Mouse (Mus musculus) liver, adult 2 months (tissue): ENCODE results near the gene Hoxd9. TPM values are rescaled to one million over a fixed set of nuclear protein-coding genes. Genes with fewer than 3 reads are reported as not detected.

Experiments
- DNase-seq: peaks from one replicate; pipeline ENCODE4 v3.0.0-alpha.2; 2011; ENCODE audit warnings: low read depth, low spot score; ENCODE audit errors: extremely low read depth
- H3K27ac ChIP-seq: fragments of 200-500 bp; replicated peaks from 2 replicates; pipeline ENCODE4 v1.5.1; 2012; ENCODE audit warnings: low read depth, mild to moderate bottlenecking, control low read depth, inconsistent platforms, low read length; ENCODE audit not compliant: insufficient read depth
- H3K27me3 ChIP-seq: fragments of 200-500 bp; 2 replicates; pipeline ENCODE4 v1.6.1; 2012; ENCODE audit warnings: mild to moderate bottlenecking, moderate library complexity, low read length, inconsistent platforms; ENCODE audit not compliant: control insufficient read depth, insufficient read depth
- H3K36me3 ChIP-seq: fragments of 200-500 bp; 2 replicates; pipeline ENCODE4 v1.6.1; 2012; ENCODE audit warnings: low read length, inconsistent platforms; ENCODE audit not compliant: control insufficient read depth, insufficient read depth
- H3K4me1 ChIP-seq: fragments of 200-500 bp; 2 replicates; pipeline ENCODE4 v1.6.1; 2011; ENCODE audit warnings: low read length; ENCODE audit not compliant: control insufficient read depth, insufficient read depth
- H3K4me3 ChIP-seq: fragments of 200-500 bp; 2 replicates; pipeline ENCODE4 v1.5.1; 2011; ENCODE audit warnings: low read depth, mild to moderate bottlenecking, control low read depth, low read length, moderate library complexity; ENCODE audit not compliant: insufficient read depth
- H3K79me2 ChIP-seq: fragments of 200-500 bp; 2 replicates; pipeline ENCODE4 v1.6.1; 2012; ENCODE audit warnings: inconsistent platforms, mild to moderate bottlenecking, low read length, moderate library complexity; ENCODE audit not compliant: control insufficient read depth, insufficient read depth
- H3K9ac ChIP-seq: fragments of 200-500 bp; 2 replicates; pipeline ENCODE4 v1.6.1; 2012; ENCODE audit warnings: low read depth, mild to moderate bottlenecking, control low read depth, inconsistent platforms, low read length
- CTCF ChIP-seq: fragments of 200-500 bp; IDR thresholded peaks from 2 replicates; pipeline ENCODE4 v1.5.1; 2011; ENCODE audit warnings: low read depth, low read length, control low read depth
- POLR2A ChIP-seq: fragments of 200-500 bp; IDR thresholded peaks from 2 replicates; pipeline ENCODE4 v1.6.1; 2011; ENCODE audit warnings: low read length, control low read depth; ENCODE audit not compliant: insufficient read depth; ENCODE audit errors: extremely low read depth
- WGBS: fragments of 180-500 bp; shearing (Covaris S2); methylation state at CpG from one replicate; pipeline ENCODE4 v1.1.7; 2018; 5-methylcytosine and 5-hydroxymethylcytosine counted together
- polyA plus RNA-seq: library from polyadenylated mRNA; depleted of rRNA; stranded (reverse); fragments of >200 nt; gene quantifications from 2 replicates; pipeline ENCODE4 v1.2.3, GENCODE M21; 2012
- total RNA-seq: library from RNA; depleted of rRNA; stranded (reverse); fragments of >200 nt; gene quantifications from 2 replicates; pipeline ENCODE4 v1.2.3, GENCODE M21; 2014

The Hoxd9 gene
- total and polyA plus RNA-seq, 2 experiments, result not detected

- peaks cover 2% of the 10 kb centered on the region; the same call in 1 of the 2 replicates for H3K4me1 ChIP-seq
- no peak overlapping the region for H3K9ac ChIP-seq
- H3K27me3 ChIP-seq, result peaks cover 45% of the 10 kb centered on the region
- WGBS, result 7% methylated on average over 27 of the region's 27 CpGs
- H3K27ac ChIP-seq, result no peak overlapping the region
- H3K36me3 ChIP-seq, result no peaks in the 10 kb centered on the region
- no peak for TF ChIP-seq POLR2A
- TF ChIP-seq CTCF, result no peak
- no peak for DNase-seq
- H3K4me3 ChIP-seq, result no peak overlapping the region
- no peaks in the 10 kb centered on the region for H3K79me2 ChIP-seq
Observed at GRCm38 (mm10) chr2:74734996-74735811, 37.7 kb downstream of the Hoxd9 start.

GRCm38 (mm10) chr2:74735851-74736687 is 38.5 kb downstream of the Hoxd9 start:
- no peak for TF ChIP-seq POLR2A
- no peak for TF ChIP-seq CTCF
- Histone ChIP-seq H3K27me3 (peaks cover 53% of the 10 kb centered on the region), H3K4me1 (no peaks in the 10 kb centered on the region), H3K36me3 (no peaks in the 10 kb centered on the region), H3K27ac (no peak overlapping the region), H3K4me3 (no peak overlapping the region), H3K9ac (no peak overlapping the region), H3K79me2 (no peaks in the 10 kb centered on the region)
- no peak for DNase-seq
- 3% methylated on average over 42 of the region's 42 CpGs for WGBS

- Histone ChIP-seq H3K36me3 (no peaks in the 10 kb centered on the region), H3K4me3 (no peak overlapping the region), H3K9ac (no peak overlapping the region), H3K27ac (no peak overlapping the region), H3K4me1 (no peaks in the 10 kb centered on the region), H3K27me3 (peaks cover 53% of the 10 kb centered on the region), H3K79me2 (no peaks in the 10 kb centered on the region)
- no peak for DNase-seq
- no peak for TF ChIP-seq CTCF
- TF ChIP-seq POLR2A, result no peak
- WGBS, result 6% methylated on average over 15 of the region's 15 CpGs
Observed at GRCm38 (mm10) chr2:74736688-74737577, 39.4 kb downstream of the Hoxd9 start.

- DNase-seq, result no peak
- Histone ChIP-seq H3K27me3 (peaks cover 51% of the 10 kb centered on the region), H3K36me3 (no peaks in the 10 kb centered on the region), H3K9ac (no peak overlapping the region), H3K79me2 (no peaks in the 10 kb centered on the region), H3K27ac (no peak overlapping the region), H3K4me1 (no peaks in the 10 kb centered on the region), H3K4me3 (no peak overlapping the region)
- WGBS, result 10% methylated on average over 7 of the region's 7 CpGs
- TF ChIP-seq POLR2A (no peak), CTCF (no peak)
Observed at GRCm38 (mm10) chr2:74737578-74738070, 40.1 kb downstream of the Hoxd9 start.

GRCm38 (mm10) chr2:74738623-74739475 is 41.3 kb downstream of the Hoxd9 start:
- DNase-seq, result no peak
- WGBS, result 4% methylated on average over 20 of the region's 20 CpGs
- Histone ChIP-seq H3K27ac (no peak overlapping the region), H3K27me3 (peaks cover 48% of the 10 kb centered on the region), H3K9ac (no peak overlapping the region), H3K79me2 (no peaks in the 10 kb centered on the region), H3K4me3 (no peak overlapping the region), H3K4me1 (no peaks in the 10 kb centered on the region), H3K36me3 (no peaks in the 10 kb centered on the region)
- TF ChIP-seq CTCF, result no peak
- no peak for TF ChIP-seq POLR2A
